Mouse (Mus musculus) embryonic facial prominence, embryonic 14.5 days (tissue): ENCODE data around the gene Sspo. TPM values are rescaled to one million over a fixed set of nuclear protein-coding genes. Genes with fewer than 3 reads are reported as not detected.

Experiments used
- ATAC-seq: fragments of 200-750 bp; cut with Nextera tagmentation; 2 replicates; pipeline ENCODE4 v1.8.0; 2017; ENCODE audit warnings: low read depth, moderate number of reproducible peaks, moderate TSS enrichment
- DNase-seq: peaks from one replicate; pipeline ENCODE4 v3.0.0-alpha.2; 2015; ENCODE audit warnings: low spot score
- H3K27ac ChIP-seq: fragments of 300-500 bp; sonication (generic); replicated peaks from 2 replicates; pipeline ENCODE4 v1.5.1; 2014; ENCODE audit warnings: low read depth, mild to moderate bottlenecking, low read length, moderate library complexity
- H3K27me3 ChIP-seq: fragments of 300-500 bp; sonication (generic); replicated peaks from 2 replicates; pipeline ENCODE4 v1.6.1; 2014; ENCODE audit warnings: low read length; ENCODE audit not compliant: control insufficient read depth, insufficient read depth
- H3K36me3 ChIP-seq: fragments of 300-500 bp; sonication (generic); 2 replicates; pipeline ENCODE4 v1.6.1; 2014; ENCODE audit warnings: low read length, mixed read lengths; ENCODE audit not compliant: control insufficient read depth, insufficient read depth
- H3K4me1 ChIP-seq: fragments of 300-500 bp; sonication (generic); 2 replicates; pipeline ENCODE4 v1.6.1; 2014; ENCODE audit warnings: antibody characterized with exemption, low read length; ENCODE audit not compliant: control insufficient read depth, insufficient read depth
- H3K4me2 ChIP-seq: fragments of 300-500 bp; sonication (generic); 2 replicates; pipeline ENCODE4 v1.6.1; 2014; ENCODE audit warnings: low read depth, mild to moderate bottlenecking, low read length, moderate library complexity, mixed read lengths
- H3K4me3 ChIP-seq: fragments of 300-500 bp; sonication (generic); 2 replicates; pipeline ENCODE4 v1.5.1; 2014; ENCODE audit warnings: low read depth, mild to moderate bottlenecking, low read length
- H3K9ac ChIP-seq: fragments of 300-500 bp; sonication (generic); 2 replicates; pipeline ENCODE4 v1.6.1; 2014; ENCODE audit warnings: low read depth, mild to moderate bottlenecking, low read length, moderate library complexity, mixed read lengths
- H3K9me3 ChIP-seq: fragments of 300-500 bp; sonication (generic); 2 replicates; pipeline ENCODE4 v1.6.1; 2016; ENCODE audit warnings: low read length; ENCODE audit not compliant: control insufficient read depth
- WGBS: fragments of 180-500 bp; shearing (Covaris S2); extraction: QIAGEN DNeasy Blood & Tissue Kit; methylation state at CpG from one replicate; pipeline ENCODE4 v1.1.7; 2014; 5-methylcytosine and 5-hydroxymethylcytosine counted together
- polyA plus RNA-seq: library from polyadenylated mRNA; unstranded; fragments of >200 nt; fragmentation: Nextera tagmentation; extraction: Ambion mirVana; gene quantifications from 2 replicates; pipeline ENCODE4 v1.2.1, GENCODE M21; 2014

Sspo gene
- polyA plus RNA-seq, 1 experiment from 2014 or later = 1.1 TPM

GRCm38 (mm10) chr6:48487747-48488725, 40.0 kb downstream of the Sspo start:
- H3K4me3 ChIP-seq = peak overlapping the region; percentile 39
- H3K27ac ChIP-seq = peak overlapping the region; percentile 50
- WGBS = 11% methylated on average over 16 of the region's 25 CpGs

GRCm38 (mm10) chr6:48489741-48490140, 41.7 kb downstream of the Sspo start:
- ATAC-seq (no peak), DNase-seq (no peak)
- H3K9me3 ChIP-seq = no peaks in the 10 kb centered on the region
- no peak overlapping the region for H3K4me2 ChIP-seq
- H3K27me3 ChIP-seq = no peaks in the 10 kb centered on the region
- H3K4me3 ChIP-seq = no peak overlapping the region
- H3K36me3 ChIP-seq = no peaks in the 10 kb centered on the region
- H3K4me1 ChIP-seq = peaks cover 13% of the 10 kb centered on the region
- H3K27ac ChIP-seq = no peak overlapping the region
- no peak overlapping the region; the same call in 1 of the 2 replicates for H3K9ac ChIP-seq
- WGBS = 87% methylated on average over 3 of the region's 3 CpGs

More at GRCm38 (mm10) chr6:48487747-48488725, 40.0 kb downstream of the Sspo start:
- DNase-seq = peak; percentile 48
- Histone ChIP-seq H3K4me2 (peak overlapping the region; percentile 67), H3K9me3 (no peaks in the 10 kb centered on the region), H3K4me1 (peaks cover 13% of the 10 kb centered on the region), H3K27me3 (no peaks in the 10 kb centered on the region), H3K9ac (peak overlapping the region; percentile 65), H3K36me3 (no peaks in the 10 kb centered on the region)
- peak; percentile 64 for ATAC-seq

- Histone ChIP-seq H3K27me3 (no peaks in the 10 kb centered on the region), H3K9me3 (no peaks in the 10 kb centered on the region), H3K36me3 (no peaks in the 10 kb centered on the region), H3K4me2 (no peak overlapping the region), H3K4me3 (no peak overlapping the region), H3K27ac (no peak overlapping the region), H3K9ac (no peak overlapping the region), H3K4me1 (peaks cover 13% of the 10 kb centered on the region)
- 74% methylated on average over 7 of the region's 9 CpGs for WGBS
- DNase-seq (no peak), ATAC-seq (no peak)
Observed at GRCm38 (mm10) chr6:48491361-48491760, 43.3 kb downstream of the Sspo start.

GRCm38 (mm10) chr6:48493136-48493730, 45.2 kb downstream of the Sspo start:
- DNase-seq = no peak
- Histone ChIP-seq H3K4me1 (peaks cover 6% of the 10 kb centered on the region; the same call in 1 of the 2 replicates), H3K4me3 (no peak overlapping the region), H3K27me3 (no peaks in the 10 kb centered on the region), H3K36me3 (no peaks in the 10 kb centered on the region), H3K9me3 (no peaks in the 10 kb centered on the region), H3K27ac (no peak overlapping the region), H3K9ac (no peak overlapping the region), H3K4me2 (no peak overlapping the region)
- ATAC-seq = no peak
- WGBS = 27% methylated on average over 8 of the region's 8 CpGs

- 91% methylated on average over 4 of the region's 4 CpGs for WGBS
- DNase-seq (no peak), ATAC-seq (no peak)
Observed at GRCm38 (mm10) chr6:48497521-48497920, 49.5 kb downstream of the Sspo start.

GRCm38 (mm10) chr6:48503847-48504240, 55.8 kb downstream of the Sspo start:
- WGBS = 6% methylated on average over 2 of the region's 2 CpGs
- Histone ChIP-seq H3K27me3 (no peaks in the 10 kb centered on the region), H3K4me1 (peaks cover 11% of the 10 kb centered on the region), H3K9me3 (no peaks in the 10 kb centered on the region), H3K36me3 (no peaks in the 10 kb centered on the region), H3K4me2 (peak overlapping the region; percentile 91; the same call in 1 of the 2 replicates), H3K4me3 (peak overlapping the region; percentile 76; the same call in 1 of the 2 replicates), H3K27ac (peak overlapping the region; percentile 81; the same call in 1 of the 2 replicates), H3K9ac (no peak overlapping the region)
- DNase-seq = no peak
- ATAC-seq = peak; percentile 54

More at GRCm38 (mm10) chr6:48497521-48497920, 49.5 kb downstream of the Sspo start:
- Histone ChIP-seq H3K27me3 (no peaks in the 10 kb centered on the region), H3K4me3 (no peak overlapping the region), H3K27ac (no peak overlapping the region), H3K36me3 (no peaks in the 10 kb centered on the region), H3K9me3 (no peaks in the 10 kb centered on the region), H3K4me1 (no peaks in the 10 kb centered on the region), H3K9ac (no peak overlapping the region), H3K4me2 (no peak overlapping the region)

GRCm38 (mm10) chr6:48504241-48504854, 56.3 kb downstream of the Sspo start:
- Histone ChIP-seq H3K27ac (peak overlapping the region; percentile 81), H3K4me3 (peak overlapping the region; percentile 76), H3K9ac (peak overlapping the region; percentile 79), H3K27me3 (no peaks in the 10 kb centered on the region), H3K36me3 (no peaks in the 10 kb centered on the region), H3K4me2 (peak overlapping the region; percentile 91), H3K9me3 (no peaks in the 10 kb centered on the region), H3K4me1 (peaks cover 11% of the 10 kb centered on the region)
- DNase-seq (peak; percentile 95), ATAC-seq (peak; percentile 97)
- WGBS = 1% methylated on average over 23 of the region's 26 CpGs

GRCm38 (mm10) chr6:48508087-48508486, 60.1 kb downstream of the Sspo start:
- no peaks in the 10 kb centered on the region for H3K27me3 ChIP-seq
- no peaks in the 10 kb centered on the region for H3K9me3 ChIP-seq
- 80% methylated on average over 4 of the region's 4 CpGs for WGBS
- no peak for DNase-seq
- H3K4me3 ChIP-seq = no peak overlapping the region
- H3K36me3 ChIP-seq = peaks cover 14% of the 10 kb centered on the region
- no peak overlapping the region for H3K27ac ChIP-seq
- no peak overlapping the region for H3K9ac ChIP-seq
- no peak overlapping the region for H3K4me2 ChIP-seq
- no peak for ATAC-seq
- peaks cover 11% of the 10 kb centered on the region for H3K4me1 ChIP-seq
